Mouse (Mus musculus) c-Kit-positive CD71-positive TER-119-positive erythroid progenitor cells, embryonic 14.5 days (primary cell): ENCODE results near the gene Gm19410.

Experiments
- DNase-seq: peaks from one replicate; pipeline ENCODE4 v3.0.0-alpha.2; 2013; ENCODE audit warnings: low spot score

Gene Gm19410

GRCm38 (mm10) chr8:35765499-35766193 is at the start of gene Gm19410:
Gm19410 (plus strand) TSS chr8:35765790.
- no peak for DNase-seq

- DNase-seq: no peak
Observed at GRCm38 (mm10) chr8:35730776-35731175, 34.8 kb upstream of the Gm19410 start.

DNA sequence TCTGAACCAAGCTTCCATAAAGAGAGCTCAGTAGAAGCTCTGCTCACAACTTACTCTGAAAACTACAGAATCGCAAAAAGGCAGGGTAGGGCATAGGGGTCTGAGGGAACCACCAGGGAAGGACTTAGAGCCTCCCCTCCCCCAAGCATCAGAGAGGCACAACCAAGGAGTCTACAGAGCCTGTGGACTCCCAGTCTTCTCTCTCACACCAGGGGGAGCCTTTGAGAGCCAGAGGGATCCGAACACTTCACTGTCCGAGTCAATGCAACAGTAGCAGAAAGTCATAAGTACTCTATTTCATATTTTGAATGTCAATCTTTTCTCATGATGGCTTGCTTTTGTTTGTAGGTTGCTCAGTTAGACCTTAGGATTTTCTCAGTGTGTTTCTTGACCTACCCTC is 30.2 kb upstream of the Gm19410 start:
- DNase-seq: no peak

DNA sequence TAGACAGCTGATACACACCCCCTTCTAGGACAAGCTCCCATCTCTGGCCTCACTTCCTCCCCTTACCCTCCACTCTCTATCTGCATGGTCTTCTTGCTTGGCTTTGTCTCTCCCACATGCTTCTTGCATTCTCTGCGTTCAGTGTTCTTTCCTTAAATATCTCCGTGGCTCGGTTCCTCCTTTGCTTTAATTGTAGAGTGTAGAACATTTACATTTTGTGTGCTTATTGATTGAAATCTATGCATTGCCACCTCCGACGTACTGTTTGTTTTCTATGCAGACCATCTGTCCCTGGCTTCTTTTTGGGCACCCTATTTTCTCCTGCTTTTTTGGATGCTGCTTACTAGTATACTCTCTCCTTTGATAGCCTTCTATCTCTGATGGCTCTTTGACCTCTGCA is 9.4 kb upstream of the Gm19410 start:
- no peak for DNase-seq

GRCm38 (mm10) chr8:35765020-35765419 is 570 bp upstream of the Gm19410 start:
- DNase-seq: no peak

GRCm38 (mm10) chr8:35773508-35773907 is 7.9 kb downstream of the Gm19410 start:
- DNase-seq: no peak
